Mouse (Mus musculus) limb, embryonic 11.5 days (tissue): Measurements from ENCODE around the gene Btbd3. TPM values are rescaled to one million over a fixed set of nuclear protein-coding genes. Genes with fewer than 3 reads are reported as not detected.

Experiments used
- ATAC-seq: fragments of 200-750 bp; cut with Nextera tagmentation; 2 replicates; pipeline ENCODE4 v1.8.0; 2017; ENCODE audit warnings: low read depth; ENCODE audit not compliant: insufficient number of reproducible peaks, low FRiP score, low TSS enrichment
- DNase-seq: peaks from one replicate; pipeline ENCODE4 v3.0.0-alpha.2; 2015; ENCODE audit warnings: low spot score
- H3K27ac ChIP-seq: fragments of 300-500 bp; sonication (generic); replicated peaks from 2 replicates; pipeline ENCODE4 v1.5.1; 2014; ENCODE audit warnings: low read depth, mild to moderate bottlenecking, low read length
- H3K27me3 ChIP-seq: fragments of 300-500 bp; sonication (generic); 2 replicates; pipeline ENCODE4 v1.6.1; 2014; ENCODE audit warnings: mild to moderate bottlenecking, low read length, mixed read lengths; ENCODE audit not compliant: control insufficient read depth, insufficient read depth
- H3K36me3 ChIP-seq: fragments of 300-500 bp; sonication (generic); 2 replicates; pipeline ENCODE4 v1.6.1; 2014; ENCODE audit warnings: mild to moderate bottlenecking, low read length, moderate library complexity, mixed read lengths; ENCODE audit not compliant: control insufficient read depth, insufficient read depth
- H3K4me1 ChIP-seq: fragments of 300-500 bp; sonication (generic); 2 replicates; pipeline ENCODE4 v1.6.1; 2014; ENCODE audit warnings: low read length, mixed read lengths; ENCODE audit not compliant: control insufficient read depth, insufficient read depth
- H3K4me2 ChIP-seq: fragments of 300-500 bp; sonication (generic); 2 replicates; pipeline ENCODE4 v1.6.1; 2014; ENCODE audit warnings: low read depth, mild to moderate bottlenecking, moderate library complexity; ENCODE audit not compliant: severe bottlenecking
- H3K4me3 ChIP-seq: fragments of 300-500 bp; sonication (generic); 2 replicates; pipeline ENCODE4 v1.5.1; 2014; ENCODE audit warnings: low read depth, low read length
- H3K9ac ChIP-seq: fragments of 300-500 bp; sonication (generic); 2 replicates; pipeline ENCODE4 v1.6.1; 2014; ENCODE audit warnings: mild to moderate bottlenecking, low read length
- H3K9me3 ChIP-seq: fragments of 300-500 bp; sonication (generic); 2 replicates; pipeline ENCODE4 v1.6.1; 2016; ENCODE audit warnings: low read length; ENCODE audit not compliant: control insufficient read depth
- WGBS: fragments of 180-500 bp; shearing (Covaris S2); extraction: QIAGEN DNeasy Blood & Tissue Kit; methylation state at CpG from one replicate; pipeline ENCODE4 v1.1.7; 2014; 5-methylcytosine and 5-hydroxymethylcytosine counted together
- polyA plus RNA-seq: library from polyadenylated mRNA; unstranded; fragments of >200 nt; fragmentation: Nextera tagmentation; extraction: Ambion mirVana; gene quantifications from 2 replicates; pipeline ENCODE4 v1.2.1, GENCODE M21; 2014

Gene Btbd3
- polyA plus RNA-seq, 1 experiment from 2014 or later: 18.8 TPM

- Histone ChIP-seq H3K36me3 (no peaks in the 10 kb centered on the region), H3K9me3 (no peaks in the 10 kb centered on the region), H3K4me3 (no peak overlapping the region), H3K4me2 (no peak overlapping the region), H3K27ac (no peak overlapping the region), H3K4me1 (no peaks in the 10 kb centered on the region), H3K27me3 (no peaks in the 10 kb centered on the region), H3K9ac (no peak overlapping the region)
- ATAC-seq (no peak), DNase-seq (no peak)
- WGBS: 92% methylated on average over 5 of the region's 5 CpGs
These were observed 118.2 kb downstream of the Btbd3 start for GRCm38 (mm10) chr2:138374556-138374955.

- no peak for ATAC-seq
- H3K9ac ChIP-seq: no peak overlapping the region
- H3K4me1 ChIP-seq: no peaks in the 10 kb centered on the region
- DNase-seq: no peak
- no peak overlapping the region for H3K27ac ChIP-seq
- H3K36me3 ChIP-seq: no peaks in the 10 kb centered on the region
- H3K4me2 ChIP-seq: no peak overlapping the region
- H3K27me3 ChIP-seq: no peaks in the 10 kb centered on the region
- no peaks in the 10 kb centered on the region for H3K9me3 ChIP-seq
- no peak overlapping the region for H3K4me3 ChIP-seq
These were observed 122.5 kb downstream of the Btbd3 start for GRCm38 (mm10) chr2:138378855-138379254.

- no peak overlapping the region for H3K9ac ChIP-seq
- ATAC-seq (no peak), DNase-seq (no peak)
- H3K36me3 ChIP-seq: no peaks in the 10 kb centered on the region
- H3K27ac ChIP-seq: no peak overlapping the region
- no peaks in the 10 kb centered on the region for H3K9me3 ChIP-seq
- H3K4me3 ChIP-seq: no peak overlapping the region
- no peak overlapping the region for H3K4me2 ChIP-seq
- H3K27me3 ChIP-seq: no peaks in the 10 kb centered on the region
- H3K4me1 ChIP-seq: no peaks in the 10 kb centered on the region
- WGBS: 82% methylated on average over 2 of the region's 2 CpGs
These were observed 128.4 kb downstream of the Btbd3 start for GRCm38 (mm10) chr2:138384762-138385161.

- ATAC-seq (no peak), DNase-seq (no peak)
- H3K27me3 ChIP-seq: no peaks in the 10 kb centered on the region
- no peaks in the 10 kb centered on the region for H3K36me3 ChIP-seq
- 81% methylated on average over 1 of the region's 1 CpGs for WGBS
- H3K4me2 ChIP-seq: no peak overlapping the region
- H3K27ac ChIP-seq: no peak overlapping the region
- no peak overlapping the region for H3K9ac ChIP-seq
- no peaks in the 10 kb centered on the region for H3K9me3 ChIP-seq
- H3K4me3 ChIP-seq: no peak overlapping the region
- H3K4me1 ChIP-seq: no peaks in the 10 kb centered on the region
These were observed 132.2 kb downstream of the Btbd3 start for GRCm38 (mm10) chr2:138388591-138388990.

- H3K4me2 ChIP-seq: no peak overlapping the region
- no peak overlapping the region for H3K4me3 ChIP-seq
- no peak for DNase-seq
- no peaks in the 10 kb centered on the region for H3K27me3 ChIP-seq
- no peak for ATAC-seq
- no peak overlapping the region for H3K27ac ChIP-seq
- WGBS: 71% methylated on average over 5 of the region's 5 CpGs
- H3K9ac ChIP-seq: no peak overlapping the region
- no peaks in the 10 kb centered on the region for H3K4me1 ChIP-seq
- H3K9me3 ChIP-seq: no peaks in the 10 kb centered on the region
- H3K36me3 ChIP-seq: no peaks in the 10 kb centered on the region
These were observed 146.7 kb downstream of the Btbd3 start for GRCm38 (mm10) chr2:138403046-138403445.

- WGBS: 36% methylated on average over 4 of the region's 4 CpGs
- DNase-seq (peak; percentile 22), ATAC-seq (peak; percentile 69; the same call in 1 of the 2 replicates)
- Histone ChIP-seq H3K27me3 (no peaks in the 10 kb centered on the region), H3K4me2 (no peak overlapping the region), H3K27ac (no peak overlapping the region), H3K4me1 (no peaks in the 10 kb centered on the region), H3K9ac (no peak overlapping the region), H3K4me3 (no peak overlapping the region), H3K9me3 (no peaks in the 10 kb centered on the region), H3K36me3 (no peaks in the 10 kb centered on the region)
These were observed 149.6 kb downstream of the Btbd3 start for GRCm38 (mm10) chr2:138405753-138406528.

GRCm38 (mm10) chr2:138406703-138407102 is 150.3 kb downstream of the Btbd3 start:
- Histone ChIP-seq H3K4me3 (no peak overlapping the region), H3K9me3 (no peaks in the 10 kb centered on the region), H3K4me1 (no peaks in the 10 kb centered on the region), H3K27ac (no peak overlapping the region), H3K9ac (no peak overlapping the region), H3K4me2 (no peak overlapping the region), H3K36me3 (no peaks in the 10 kb centered on the region), H3K27me3 (no peaks in the 10 kb centered on the region)
- no peak for DNase-seq
- ATAC-seq: no peak

GRCm38 (mm10) chr2:138412537-138412936 is 156.2 kb downstream of the Btbd3 start:
- Histone ChIP-seq H3K9ac (no peak overlapping the region), H3K27ac (peak overlapping the region; percentile 52; the same call in 1 of the 2 replicates), H3K4me2 (no peak overlapping the region), H3K4me1 (no peaks in the 10 kb centered on the region), H3K4me3 (no peak overlapping the region), H3K36me3 (no peaks in the 10 kb centered on the region), H3K9me3 (no peaks in the 10 kb centered on the region), H3K27me3 (no peaks in the 10 kb centered on the region)
- 26% methylated on average over 5 of the region's 5 CpGs for WGBS
- ATAC-seq: peak; percentile 75
- DNase-seq: peak; percentile 59

GRCm38 (mm10) chr2:138422321-138422720 is 166.0 kb downstream of the Btbd3 start:
- Histone ChIP-seq H3K27ac (no peak overlapping the region), H3K9ac (no peak overlapping the region), H3K9me3 (no peaks in the 10 kb centered on the region), H3K36me3 (no peaks in the 10 kb centered on the region), H3K4me1 (no peaks in the 10 kb centered on the region), H3K4me3 (no peak overlapping the region), H3K4me2 (no peak overlapping the region), H3K27me3 (no peaks in the 10 kb centered on the region)
- DNase-seq: no peak
- WGBS: 65% methylated on average over 2 of the region's 2 CpGs
- ATAC-seq: no peak
